Mouse (Mus musculus): ENCODE data around the gene Thegl.
"Not testable (repeated sequence)": the region's sequence is repeated elsewhere in the genome, so short reads cannot be mapped to it uniquely, and the experiment has no call there.

Gene Thegl

GRCm38 (mm10) chr5:77096194-77096593, 80.4 kb downstream of the Thegl start:
- not testable (repeated sequence) for DNase-seq

GRCm38 (mm10) chr5:77097686-77098085, 81.9 kb downstream of the Thegl start:
- DNase-seq: peak in 1 of 2 experiments; percentile 37

- no peak for DNase-seq
These were observed 83.1 kb downstream of the Thegl start for GRCm38 (mm10) chr5:77098874-77099273.

- peak; percentile 24 to 25 for DNase-seq
These were observed 83.6 kb downstream of the Thegl start for GRCm38 (mm10) chr5:77099317-77099996.

- no peak for DNase-seq
These were observed 84.2 kb downstream of the Thegl start for GRCm38 (mm10) chr5:77099997-77100380.

- no peak for DNase-seq
These were observed 84.9 kb downstream of the Thegl start for GRCm38 (mm10) chr5:77100691-77101090.

- DNase-seq: no peak
These were observed 86.9 kb downstream of the Thegl start for GRCm38 (mm10) chr5:77102522-77103365.

GRCm38 (mm10) chr5:77107146-77107822, 91.5 kb downstream of the Thegl start:
- DNase-seq: peak in 1 of 2 experiments; percentile 28

- no peak for DNase-seq
These were observed 93.0 kb downstream of the Thegl start for GRCm38 (mm10) chr5:77108806-77109205.

GRCm38 (mm10) chr5:77109814-77110213, 94.0 kb downstream of the Thegl start:
- DNase-seq: no peak

Data from kidney, adult 8-10 months (tissue).